Mouse (Mus musculus): ENCODE results near the gene Gabarapl2.

The Gabarapl2 gene

DNA sequence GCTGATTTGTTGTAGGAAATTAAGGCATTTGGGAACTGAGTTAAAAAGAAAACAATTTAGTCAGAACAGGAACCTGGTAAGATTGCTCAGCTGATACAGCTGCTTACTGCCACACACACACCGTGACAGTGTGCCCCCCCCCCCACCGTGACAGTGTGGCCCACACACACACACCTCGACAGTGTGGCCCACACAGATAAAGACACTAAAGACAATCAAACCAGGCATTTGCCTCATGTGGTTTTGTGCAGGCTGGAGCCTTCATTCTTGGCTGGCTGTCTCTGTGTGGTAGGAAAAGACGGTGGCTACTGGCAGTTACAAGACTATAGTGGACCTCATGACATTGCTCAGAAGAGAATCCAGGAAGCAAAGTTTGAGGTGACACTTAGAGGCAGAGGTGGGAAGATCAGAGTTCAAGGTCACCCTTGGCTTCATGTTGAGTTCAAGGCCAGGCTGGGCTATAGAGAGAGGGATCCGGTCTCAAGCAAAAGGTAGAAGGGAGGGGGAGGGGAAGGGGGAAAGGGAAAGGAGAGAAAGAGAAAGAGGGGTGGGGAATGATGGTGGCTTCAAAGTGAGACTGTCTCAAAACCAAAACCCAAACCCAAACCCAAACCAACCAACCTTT lies 26.9 kb downstream of the Gabarapl2 start:
- DNase-seq (ENCODE audit: low read depth, low spot score), result no peak

DNA sequence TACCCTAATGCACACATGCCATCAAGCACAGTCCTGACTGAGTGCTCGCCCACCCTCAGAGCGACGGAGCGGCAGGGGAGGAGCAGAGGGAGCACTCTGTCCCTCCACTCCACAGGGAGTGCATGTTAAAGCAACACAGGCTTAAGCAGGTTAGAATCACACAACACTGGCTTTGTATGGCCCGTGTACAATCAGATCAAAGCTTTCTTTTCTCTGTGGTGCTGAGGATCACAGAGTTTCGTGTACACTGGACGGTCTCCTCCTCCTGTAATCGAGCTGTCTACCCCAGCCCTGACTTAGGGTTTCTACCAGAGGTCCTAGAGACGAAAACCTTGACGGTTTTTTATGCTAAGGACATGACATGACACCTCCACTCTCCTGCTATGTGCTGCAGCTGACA lies 28.0 kb downstream of the Gabarapl2 start:
- no peak for DNase-seq (ENCODE audit: low read depth, low spot score)

DNA sequence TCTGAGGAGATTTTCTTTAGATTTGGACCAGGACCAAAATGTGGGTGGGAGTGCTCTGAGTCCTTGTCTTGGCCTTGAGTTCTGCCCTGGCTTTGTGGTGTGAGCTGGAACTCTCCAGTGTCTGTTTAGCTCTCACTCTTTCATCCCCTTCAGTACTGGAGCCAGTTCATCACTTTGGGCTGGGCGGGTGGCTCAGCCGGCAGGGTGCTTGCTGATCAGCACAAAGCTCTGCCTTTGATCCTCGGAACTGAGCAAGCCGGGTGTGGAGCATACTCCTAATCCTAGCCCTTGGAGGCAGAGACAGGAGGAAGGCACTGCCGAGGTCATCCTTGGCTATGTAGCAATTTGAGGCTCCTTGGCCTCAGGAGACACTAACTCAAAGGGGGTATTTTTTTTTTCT lies 28.5 kb downstream of the Gabarapl2 start:
- no peak for DNase-seq (ENCODE audit: low read depth, low spot score)

DNA sequence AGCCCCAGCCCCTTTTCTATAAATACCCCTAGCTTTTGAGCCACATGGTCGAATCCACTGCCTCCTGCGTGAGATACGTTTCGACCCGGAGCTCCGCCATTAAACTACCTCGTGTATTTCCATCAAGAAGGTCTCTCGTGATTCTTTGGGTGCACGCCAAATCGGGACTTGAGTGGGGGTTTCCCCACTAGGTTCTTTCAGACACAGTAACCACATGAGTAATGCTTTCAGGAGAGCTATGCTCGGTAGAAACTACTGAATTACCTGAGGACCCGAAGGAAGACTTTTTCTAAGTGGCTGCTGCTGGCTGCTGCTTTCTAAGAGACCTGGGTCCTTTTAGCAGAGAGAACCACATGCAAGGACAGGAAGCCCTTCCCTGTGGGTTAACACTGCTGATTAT lies 33.6 kb downstream of the Gabarapl2 start:
- DNase-seq (ENCODE audit: low read depth, low spot score), result no peak

DNA sequence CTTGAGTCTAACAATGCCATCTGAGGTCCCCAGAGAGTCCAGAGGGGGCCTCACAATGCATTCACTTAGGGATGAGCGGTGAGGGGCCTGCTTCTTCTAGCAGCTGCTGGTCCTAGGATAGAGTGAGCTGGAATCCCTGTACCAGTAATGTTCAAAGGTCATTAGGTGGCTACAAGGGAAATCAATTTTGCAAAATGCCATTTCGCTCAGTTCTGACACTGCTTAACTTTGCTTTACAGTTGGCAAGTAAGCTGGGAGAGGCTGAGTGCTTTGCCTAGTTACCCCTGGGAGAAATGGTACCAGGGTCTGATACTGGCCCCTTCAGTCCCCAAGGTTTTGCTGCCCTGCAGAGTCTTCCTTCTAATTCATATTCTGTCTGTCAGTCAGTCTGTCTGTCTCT lies 35.2 kb downstream of the Gabarapl2 start:
- no peak for DNase-seq (ENCODE audit: low read depth, low spot score)

DNA sequence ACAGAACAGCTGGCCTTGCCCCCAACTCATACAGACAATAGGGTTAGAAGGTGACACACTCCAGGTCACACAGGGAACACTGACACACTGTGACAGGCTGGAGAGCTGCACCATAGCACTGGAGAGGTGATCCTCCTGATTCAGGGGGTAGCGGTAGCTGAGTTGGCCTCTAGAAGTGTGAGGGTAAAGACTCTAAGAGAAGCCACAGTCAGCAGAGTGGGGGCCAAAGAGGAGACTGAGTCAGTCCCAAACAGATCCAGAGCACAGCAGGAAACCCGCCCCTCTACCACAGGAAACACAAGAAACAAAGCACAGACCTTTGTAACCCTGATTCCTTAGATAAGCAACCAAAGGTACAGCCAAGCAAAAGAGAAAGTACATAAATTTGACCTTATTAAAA lies 35.8 kb downstream of the Gabarapl2 start:
- DNase-seq (ENCODE audit: low read depth, low spot score), result no peak

DNA sequence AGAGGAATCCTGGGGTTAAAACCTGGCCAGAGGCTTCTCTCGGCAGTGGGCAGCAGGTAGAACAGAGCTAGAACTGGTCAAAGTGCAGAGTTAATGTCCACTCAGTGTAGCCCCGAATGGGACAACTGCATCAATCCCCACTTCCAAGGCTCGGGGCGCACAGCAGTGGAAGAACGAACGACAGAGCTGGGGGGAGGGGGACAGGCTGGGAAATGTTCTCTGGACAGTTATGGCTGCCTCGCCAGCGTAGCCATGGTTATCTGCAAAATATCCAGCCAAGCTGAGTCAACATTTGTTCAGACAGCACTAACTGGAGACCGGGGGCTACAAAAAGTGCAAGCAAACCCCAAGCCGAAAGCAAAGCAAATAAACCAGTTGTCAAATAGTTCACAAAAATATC lies 37.6 kb downstream of the Gabarapl2 start:
- DNase-seq (ENCODE audit: low read depth, low spot score), result no peak

DNA sequence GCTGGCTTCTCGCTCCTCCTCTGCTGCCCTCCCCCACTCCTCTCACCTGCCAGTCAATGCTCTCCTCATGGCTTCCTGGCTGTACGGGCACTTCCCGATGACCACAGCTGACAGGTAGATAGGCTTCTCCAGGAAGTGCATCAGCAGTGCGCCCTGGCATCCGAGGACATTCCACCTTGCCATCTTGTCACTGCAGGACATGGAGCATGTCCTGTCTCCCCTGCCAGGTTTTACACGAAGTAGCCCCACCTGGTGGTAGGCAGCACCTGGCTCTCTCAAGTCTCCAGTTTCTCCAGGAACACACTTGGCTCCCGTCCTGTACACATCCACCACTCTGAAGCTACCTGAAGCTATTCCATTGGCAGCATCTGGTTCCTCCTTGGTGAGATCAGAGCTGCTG lies 41.6 kb downstream of the Gabarapl2 start:
- DNase-seq (ENCODE audit: low read depth, low spot score), result no peak

DNA sequence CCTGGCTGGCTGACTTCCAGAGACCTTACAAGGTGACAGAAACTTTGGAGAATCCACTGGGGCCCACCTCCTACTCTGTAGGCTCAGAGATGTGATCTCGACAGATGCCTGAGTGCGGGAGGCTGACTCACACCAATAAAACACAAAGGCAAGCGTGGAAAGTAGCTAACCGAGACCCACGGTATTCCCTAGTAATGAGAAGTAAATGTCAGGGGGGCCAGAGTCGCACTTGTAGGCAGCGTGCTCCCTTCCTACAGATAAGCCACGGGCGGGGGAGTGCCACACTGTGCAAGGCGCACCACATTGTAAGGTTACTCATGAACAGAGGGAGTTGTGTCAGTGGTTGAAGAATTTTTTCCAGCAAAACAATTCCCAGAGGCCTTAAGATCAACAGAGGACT lies 44.0 kb downstream of the Gabarapl2 start:
- no peak for DNase-seq (ENCODE audit: low read depth, low spot score)

DNA sequence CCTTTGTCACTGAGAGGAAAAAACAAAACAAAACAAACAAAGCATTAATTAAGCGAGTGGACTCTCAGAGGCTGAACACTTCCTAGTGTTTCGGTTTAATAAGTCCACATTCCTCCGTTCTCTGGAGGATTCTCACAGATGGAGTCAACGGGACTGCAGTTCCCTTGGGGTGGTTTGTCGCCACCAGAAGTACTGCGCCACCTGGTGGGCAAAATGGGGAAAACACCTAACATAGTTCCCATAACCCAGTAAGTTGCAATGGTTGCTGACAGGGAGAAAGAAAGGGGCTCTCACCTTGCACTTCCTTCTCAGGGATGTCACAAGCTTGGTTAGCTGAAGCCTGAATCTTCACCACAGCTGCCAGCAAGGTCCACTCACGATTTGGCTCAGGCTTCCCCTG lies 49.4 kb downstream of the Gabarapl2 start:
- DNase-seq (ENCODE audit: low read depth, low spot score), result peak; percentile 78

DNA sequence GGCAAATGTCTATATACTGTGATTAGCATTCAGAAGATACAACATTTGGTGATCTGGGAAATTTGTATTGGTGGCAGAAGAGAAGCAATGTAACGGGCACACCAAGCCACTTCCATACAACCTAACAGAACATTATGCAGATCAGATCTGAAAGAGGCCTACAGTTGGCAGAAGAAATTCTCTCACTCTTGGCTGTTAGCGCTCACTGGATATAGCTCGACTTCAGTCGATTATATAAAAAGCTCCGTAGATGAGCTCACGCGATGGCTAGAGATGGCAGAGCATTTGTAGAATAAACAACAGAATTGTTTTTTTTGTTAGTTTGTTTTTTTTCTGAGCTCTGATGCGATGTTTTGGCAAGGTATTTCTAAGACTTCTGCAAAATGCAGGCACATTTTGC lies 50.8 kb downstream of the Gabarapl2 start:
- no peak for DNase-seq (ENCODE audit: low read depth, low spot score)

DNA sequence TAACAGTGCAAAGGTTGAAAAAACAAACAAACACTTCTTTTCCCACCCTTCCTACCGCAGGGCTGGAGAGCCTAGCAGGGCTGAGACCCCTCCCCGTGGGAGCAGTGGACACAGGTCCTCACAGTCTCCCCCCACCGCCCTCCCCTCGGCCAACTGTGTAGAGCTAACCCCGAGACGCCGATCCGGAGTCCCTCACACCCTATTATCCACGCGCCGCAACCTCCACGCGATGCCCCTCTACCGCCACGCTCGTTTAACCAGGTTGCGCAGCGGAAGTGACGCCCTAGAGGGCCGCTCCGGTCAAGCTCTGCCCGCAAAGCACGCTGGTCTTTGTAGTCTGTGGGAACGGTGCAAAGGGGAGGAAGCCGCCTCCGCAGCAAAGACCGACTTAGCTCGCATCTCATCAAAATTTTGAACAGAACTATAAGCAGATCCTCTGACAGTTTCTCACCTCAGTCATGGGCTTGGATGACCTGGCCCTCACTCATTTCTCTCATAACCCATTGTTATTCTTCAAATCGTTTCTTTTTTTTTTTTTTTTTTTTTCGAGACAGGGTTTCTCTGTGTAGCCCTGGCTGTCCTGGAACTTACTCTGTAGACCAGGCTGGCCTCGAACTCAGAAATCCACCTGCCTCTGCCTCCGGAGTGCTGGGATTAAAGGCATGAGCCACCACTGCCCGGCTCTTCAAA lies 51.7 kb downstream of the Gabarapl2 start, which contains the start of gene Adat1:
Gene Adat1, minus strand, starts transcription at position 290 of the 690 bp plus-strand sequence.
- DNase-seq (ENCODE audit: low read depth, low spot score), result peak; percentile 81

DNA sequence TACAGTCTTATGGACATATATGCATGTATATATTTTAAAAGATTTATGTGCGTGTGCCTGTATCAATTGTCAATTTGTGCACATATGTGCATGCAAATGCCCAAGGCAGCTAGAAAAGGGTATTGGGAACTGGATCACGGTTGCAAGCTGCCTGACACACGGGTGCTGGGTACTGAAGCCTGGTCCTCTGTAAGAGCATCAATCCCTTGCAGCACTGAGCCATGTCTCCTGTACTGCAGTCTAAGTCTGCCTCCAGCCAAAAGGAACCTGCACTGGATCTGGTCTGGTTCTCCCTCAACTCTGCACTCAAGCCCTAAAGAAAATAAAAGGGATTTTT lies 52.2 kb downstream of the Gabarapl2 start:
- no peak for DNase-seq (ENCODE audit: low read depth, low spot score)

Measured in WW6 (cell line).